Mouse (Mus musculus) bone marrow macrophage, adult 2 months (primary cell): ENCODE data around the gene Wdr44.

Experiments used
- CTCF ChIP-seq: IDR thresholded peaks from 2 replicates; pipeline ENCODE4 v1.5.1; 2012; ENCODE audit warnings: low read depth, mild to moderate bottlenecking, low read length, moderate library complexity
- POLR2A ChIP-seq: IDR thresholded peaks from 2 replicates; pipeline ENCODE4 v1.6.1; 2012; ENCODE audit warnings: mild to moderate bottlenecking, low read depth, low read length, borderline replicate concordance

DNA sequence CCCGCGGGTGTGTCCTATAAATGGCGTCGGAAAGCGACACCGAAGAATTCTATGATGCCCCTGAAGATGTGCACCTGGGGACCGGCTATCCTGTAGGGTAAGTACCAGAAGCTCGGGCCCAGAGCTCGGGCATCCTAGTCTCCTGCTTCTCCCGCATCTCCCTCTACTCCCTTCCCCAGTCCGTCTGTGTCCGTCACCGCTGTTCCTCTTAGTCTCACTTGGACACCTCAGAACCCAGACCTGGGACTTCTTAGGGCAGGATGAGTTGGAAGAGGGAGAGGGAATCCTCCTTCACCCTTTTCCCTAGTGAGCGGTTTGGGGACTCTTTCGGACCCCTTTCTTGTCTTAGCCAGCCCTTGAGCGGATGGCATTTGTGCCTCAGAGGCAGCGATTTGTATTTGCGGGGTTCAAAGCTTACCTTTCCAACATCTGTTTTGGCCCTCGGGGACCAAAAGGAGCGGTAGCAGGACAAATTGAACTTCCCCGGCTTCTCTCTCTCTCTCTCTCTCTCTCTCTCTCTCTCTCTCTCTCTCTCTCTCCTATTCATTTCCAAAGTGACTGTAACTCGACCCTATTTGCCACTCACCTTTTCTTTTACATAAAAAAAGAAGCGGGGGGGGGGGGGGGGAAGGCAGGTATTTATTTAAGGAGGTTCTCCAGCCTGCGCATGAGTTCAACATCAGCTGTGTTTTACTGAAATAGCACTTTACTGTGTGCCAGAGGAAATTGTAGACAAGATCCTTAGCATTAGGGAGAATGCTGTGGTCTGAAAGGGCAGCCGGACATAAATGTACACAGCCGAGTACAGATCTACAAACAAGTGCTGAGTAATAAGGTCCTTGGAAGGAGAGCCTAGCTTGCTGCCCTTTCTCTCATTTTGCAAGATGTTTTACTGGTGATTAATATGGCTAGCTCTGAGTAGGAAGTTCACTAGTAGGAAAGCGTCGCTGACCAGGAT is 871 bp downstream of the Wdr44 start:
- TF ChIP-seq CTCF: no peak
- TF ChIP-seq POLR2A: no peak
